Mouse (Mus musculus): ENCODE results near the gene Fam20b. TPM values are rescaled to one million over a fixed set of nuclear protein-coding genes. Genes with fewer than 3 reads are reported as not detected.

Fam20b gene
- polyA plus RNA-seq, 1 experiment from 2014 or later = 20.2 TPM

DNA sequence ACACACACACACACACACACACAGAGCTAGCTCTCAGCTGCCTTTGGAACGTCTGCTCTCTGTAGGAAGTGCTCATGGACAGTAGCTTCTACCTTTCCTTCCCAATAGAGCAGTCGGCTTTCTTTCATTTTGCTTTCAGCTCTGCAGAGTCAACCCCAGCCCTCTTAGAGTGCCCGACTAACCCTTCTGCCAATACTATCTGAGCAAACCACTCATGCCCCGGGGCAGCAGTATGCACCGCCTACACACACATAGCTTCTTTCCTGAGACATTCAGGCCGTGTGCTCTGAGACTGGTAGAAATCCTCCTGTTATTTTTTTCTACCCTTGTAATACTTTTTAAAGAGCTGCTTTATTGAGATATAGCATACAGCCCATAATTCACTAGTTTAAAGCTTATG, 3.2 kb upstream of the Fam20b start:
- Histone ChIP-seq H3K4me2 (no peak overlapping the region), H3K4me3 (no peak overlapping the region)

DNA sequence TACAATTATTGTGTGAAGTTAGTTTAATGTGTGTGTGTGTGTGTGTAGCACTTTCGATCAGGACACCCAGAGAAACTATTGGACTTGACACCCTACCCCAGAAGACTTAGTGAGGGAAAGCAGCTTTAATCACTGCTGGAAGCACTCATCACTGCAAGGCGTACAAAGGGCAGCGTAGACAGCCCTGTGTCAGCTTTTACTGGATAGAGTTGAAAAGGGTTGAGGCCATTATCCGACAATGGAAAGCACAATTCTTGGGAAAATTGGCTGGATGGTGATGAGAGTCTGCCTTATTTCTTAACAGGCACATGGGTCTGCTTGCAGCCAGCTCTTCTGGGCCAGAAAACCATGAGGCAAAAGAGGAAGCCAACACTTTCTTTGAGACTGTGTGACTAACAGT, 1.2 kb upstream of the Fam20b start:
- 62% methylated on average over 4 of the region's 4 CpGs for WGBS
- no peak overlapping the region for H3K27ac ChIP-seq (replicated peaks)
- peaks cover 30% of the 10 kb centered on the region for H3K4me1 ChIP-seq
- no peak overlapping the region for H3K9ac ChIP-seq
- H3K4me3 ChIP-seq = no peak overlapping the region
- no peaks in the 10 kb centered on the region for H3K36me3 ChIP-seq
- H3K4me2 ChIP-seq = peak overlapping the region; percentile 85
- H3K9me3 ChIP-seq = no peaks in the 10 kb centered on the region
- peaks cover 14% of the 10 kb centered on the region; the same call in 1 of the 2 replicates for H3K27me3 ChIP-seq (replicated peaks)
- ATAC-seq (ENCODE audit: extremely low read depth, insufficient number of reproducible peaks, low FRiP score, low TSS enrichment) = no peak

More for the DNA sequence above, 3.2 kb upstream of the Fam20b start:
- no peaks in the 10 kb centered on the region for H3K9me3 ChIP-seq
- no peak for ATAC-seq (ENCODE audit: extremely low read depth, insufficient number of reproducible peaks, low FRiP score, low TSS enrichment)
- H3K27ac ChIP-seq (replicated peaks) = no peak overlapping the region
- no peaks in the 10 kb centered on the region for H3K36me3 ChIP-seq
- WGBS = 57% methylated on average over 6 of the region's 6 CpGs
- H3K4me1 ChIP-seq = peaks cover 17% of the 10 kb centered on the region
- H3K9ac ChIP-seq = no peak overlapping the region
- peaks cover 14% of the 10 kb centered on the region; the same call in 1 of the 2 replicates for H3K27me3 ChIP-seq (replicated peaks)

DNA sequence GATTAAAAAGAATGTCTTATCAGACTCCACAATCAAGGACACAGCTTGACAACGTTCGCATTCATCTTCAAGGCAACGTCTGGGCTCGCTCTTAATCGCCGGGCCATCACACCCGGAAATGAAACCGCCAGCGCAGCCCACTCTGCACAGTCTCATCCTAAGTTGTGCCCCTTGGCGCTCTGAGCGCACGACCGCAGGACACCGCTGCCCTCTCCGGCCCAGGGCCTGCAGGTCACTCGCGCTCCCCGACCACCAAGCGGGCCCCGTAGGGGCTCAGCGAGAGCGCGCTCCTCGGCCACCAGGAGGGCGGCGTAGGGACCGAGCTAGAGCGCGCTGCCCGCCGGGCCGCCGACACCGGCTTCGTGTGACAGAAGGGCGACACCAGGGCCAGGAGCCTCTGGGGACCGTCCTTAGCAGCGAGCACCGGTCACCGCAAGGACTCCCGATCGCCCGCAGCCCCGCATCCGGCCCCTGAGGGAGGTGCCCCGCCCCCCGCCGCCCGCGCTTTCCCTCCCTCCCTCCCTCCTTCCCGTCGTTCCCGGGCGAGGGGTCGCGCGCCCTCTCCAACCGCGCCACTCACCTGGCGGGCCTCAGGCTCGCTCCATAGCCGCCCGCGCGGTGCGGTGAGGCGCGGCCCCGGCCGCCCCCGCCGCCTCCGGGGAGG, 468 bp downstream of the Fam20b start:
- Histone ChIP-seq H3K27ac (replicated peaks) (peak overlapping the region; percentile 94), H3K9ac (peak overlapping the region; percentile 95), H3K4me1 (peaks cover 30% of the 10 kb centered on the region), H3K27me3 (replicated peaks) (peaks cover 14% of the 10 kb centered on the region; the same call in 1 of the 2 replicates), H3K9me3 (no peaks in the 10 kb centered on the region), H3K36me3 (no peaks in the 10 kb centered on the region), H3K4me3 (peak overlapping the region; percentile 95), H3K4me2 (peak overlapping the region; percentile 85)
- WGBS = under 1% methylated on average over 48 of the region's 73 CpGs
- ATAC-seq (ENCODE audit: extremely low read depth, insufficient number of reproducible peaks, low FRiP score, low TSS enrichment) = no peak; the same call in 1 of the 2 replicates

- Histone ChIP-seq H3K4me1 (peaks cover 30% of the 10 kb centered on the region), H3K4me2 (peak overlapping the region; percentile 85), H3K9ac (peak overlapping the region; percentile 95), H3K4me3 (peak overlapping the region; percentile 95), H3K27ac (replicated peaks) (peak overlapping the region; percentile 94), H3K9me3 (no peaks in the 10 kb centered on the region), H3K36me3 (no peaks in the 10 kb centered on the region), H3K27me3 (replicated peaks) (peaks cover 14% of the 10 kb centered on the region; the same call in 1 of the 2 replicates)
- no peak for ATAC-seq (ENCODE audit: extremely low read depth, insufficient number of reproducible peaks, low FRiP score, low TSS enrichment)
- WGBS = 18% methylated on average over 13 of the region's 13 CpGs
Measured at GRCm38 (mm10) chr1:156717751-156718285, 1.1 kb downstream of the Fam20b start.

- H3K4me2 ChIP-seq = no peak overlapping the region
- H3K27ac ChIP-seq (replicated peaks) = no peak overlapping the region
- peaks cover 30% of the 10 kb centered on the region for H3K4me1 ChIP-seq
- no peak overlapping the region for H3K4me3 ChIP-seq
- no peak overlapping the region for H3K9ac ChIP-seq
- no peak for ATAC-seq (ENCODE audit: extremely low read depth, insufficient number of reproducible peaks, low FRiP score, low TSS enrichment)
- H3K27me3 ChIP-seq (replicated peaks) = peaks cover 10% of the 10 kb centered on the region; the same call in 1 of the 2 replicates
- H3K36me3 ChIP-seq = no peaks in the 10 kb centered on the region
- 82% methylated on average over 6 of the region's 6 CpGs for WGBS
- H3K9me3 ChIP-seq = no peaks in the 10 kb centered on the region
Measured at GRCm38 (mm10) chr1:156716681-156717080, 2.2 kb downstream of the Fam20b start.

DNA sequence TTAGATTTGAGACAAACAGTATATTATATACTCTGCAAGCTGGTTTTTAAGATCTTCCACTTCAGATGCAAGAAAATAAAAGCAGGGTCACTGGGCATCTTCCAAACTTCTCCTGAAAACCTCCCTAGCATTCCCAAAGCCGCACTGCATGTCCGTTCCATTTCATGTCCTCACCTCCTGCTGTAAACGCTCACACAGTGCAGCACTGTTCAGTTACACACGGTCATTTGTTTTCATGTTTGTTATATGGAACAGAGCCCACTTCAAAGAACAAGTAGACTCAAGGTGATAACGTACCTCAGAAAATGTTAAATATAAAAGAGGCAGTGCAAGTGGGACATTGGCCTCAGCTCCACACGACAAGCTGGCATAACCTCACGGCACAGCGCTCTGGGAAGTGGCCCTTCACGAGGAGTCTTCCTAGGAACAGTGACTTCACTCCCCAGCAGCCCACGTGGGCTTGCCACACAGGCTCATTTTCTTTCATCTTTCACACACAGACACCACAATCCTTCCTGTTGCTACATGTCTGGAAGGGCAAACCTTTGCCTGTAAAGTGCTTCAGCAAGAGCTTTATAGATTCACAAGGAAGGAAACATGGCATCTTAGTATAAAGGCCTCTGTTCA, 8.3 kb downstream of the Fam20b start:
- ATAC-seq (ENCODE audit: extremely low read depth, insufficient number of reproducible peaks, low FRiP score, low TSS enrichment) = peak; percentile 51; the same call in 1 of the 2 replicates
- 34% methylated on average over 10 of the region's 10 CpGs for WGBS
- 0 out of 2 replicates have a peak overlapping the region, but pooled peaks have one; percentile 40 for H3K9ac ChIP-seq
- H3K4me1 ChIP-seq = peaks cover 20% of the 10 kb centered on the region
- H3K36me3 ChIP-seq = peaks cover 5% of the 10 kb centered on the region
- H3K4me3 ChIP-seq = no peak overlapping the region
- H3K27ac ChIP-seq (replicated peaks) = no peak overlapping the region
- no peaks in the 10 kb centered on the region for H3K9me3 ChIP-seq
- peak overlapping the region; percentile 46 for H3K4me2 ChIP-seq
- no peaks in the 10 kb centered on the region for H3K27me3 ChIP-seq (replicated peaks)

DNA sequence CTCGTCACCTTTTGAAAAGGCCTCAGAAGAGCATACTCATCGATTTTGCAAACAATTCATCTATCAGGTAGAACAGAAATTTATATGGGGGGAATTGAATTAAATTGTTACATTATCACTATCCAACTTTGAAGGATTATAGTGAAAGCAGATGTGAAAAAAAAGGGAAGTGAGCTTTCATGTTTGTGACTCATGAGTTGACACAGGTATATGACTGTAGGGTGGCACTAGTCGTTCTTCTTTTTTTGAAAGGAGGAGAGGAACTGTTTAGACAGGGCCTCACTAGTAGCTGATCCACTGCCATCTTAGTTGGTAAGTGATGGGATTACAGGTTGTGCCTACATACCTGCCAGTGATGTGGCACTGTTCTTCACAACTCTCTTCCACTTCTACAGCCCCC, 10.2 kb downstream of the Fam20b start:
- H3K27me3 ChIP-seq (replicated peaks) = no peaks in the 10 kb centered on the region
- H3K4me2 ChIP-seq = no peak overlapping the region
- no peak overlapping the region for H3K27ac ChIP-seq (replicated peaks)
- no peak for ATAC-seq (ENCODE audit: extremely low read depth, insufficient number of reproducible peaks, low FRiP score, low TSS enrichment)
- peaks cover 24% of the 10 kb centered on the region for H3K36me3 ChIP-seq
- WGBS = 86% methylated on average over 3 of the region's 3 CpGs
- no peaks in the 10 kb centered on the region for H3K9me3 ChIP-seq
- H3K4me3 ChIP-seq = no peak overlapping the region
- peaks cover 16% of the 10 kb centered on the region for H3K4me1 ChIP-seq
- H3K9ac ChIP-seq = no peak overlapping the region

DNA sequence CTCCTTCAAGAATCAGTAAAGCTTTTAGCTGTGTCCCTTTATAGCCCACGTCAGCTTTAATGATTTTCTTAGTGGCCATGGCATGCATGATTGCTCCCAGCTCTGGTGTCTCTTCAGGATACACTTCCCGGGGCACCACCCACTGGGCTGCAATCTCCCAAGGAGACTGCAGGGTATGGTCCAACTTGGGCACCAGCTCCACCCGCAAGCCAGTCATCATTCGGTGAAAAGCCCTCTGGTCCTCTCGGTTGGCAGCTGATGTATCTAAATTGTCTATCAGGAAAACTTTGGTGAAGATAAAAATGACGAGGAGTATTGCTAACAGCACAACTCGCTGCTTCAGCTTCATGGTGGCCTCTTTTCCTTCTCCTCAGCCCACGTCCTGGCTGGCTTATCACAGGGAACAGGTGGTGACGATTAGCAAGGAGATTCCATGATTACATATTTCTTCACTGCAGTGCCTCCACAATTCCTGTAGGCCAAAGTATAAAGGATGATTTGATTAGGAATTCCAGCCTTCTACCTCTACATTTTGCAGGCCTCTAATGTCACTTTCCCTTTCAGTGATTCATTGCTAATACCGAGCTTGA, 13.1 kb downstream of the Fam20b start:
- Histone ChIP-seq H3K9ac (no peak overlapping the region), H3K9me3 (no peaks in the 10 kb centered on the region), H3K27ac (replicated peaks) (no peak overlapping the region), H3K4me1 (peaks cover 10% of the 10 kb centered on the region), H3K27me3 (replicated peaks) (no peaks in the 10 kb centered on the region), H3K36me3 (peaks cover 51% of the 10 kb centered on the region), H3K4me3 (no peak overlapping the region), H3K4me2 (no peak overlapping the region)
- WGBS = 64% methylated on average over 10 of the region's 10 CpGs
- ATAC-seq (ENCODE audit: extremely low read depth, insufficient number of reproducible peaks, low FRiP score, low TSS enrichment) = no peak

GRCm38 (mm10) chr1:156703444-156703843, 15.4 kb downstream of the Fam20b start:
- Histone ChIP-seq H3K4me1 (no peaks in the 10 kb centered on the region), H3K4me3 (no peak overlapping the region), H3K36me3 (peaks cover 72% of the 10 kb centered on the region), H3K9me3 (no peaks in the 10 kb centered on the region), H3K27me3 (replicated peaks) (no peaks in the 10 kb centered on the region), H3K4me2 (no peak overlapping the region), H3K9ac (no peak overlapping the region), H3K27ac (replicated peaks) (no peak overlapping the region)
- ATAC-seq (ENCODE audit: extremely low read depth, insufficient number of reproducible peaks, low FRiP score, low TSS enrichment) = no peak
- 84% methylated on average over 4 of the region's 4 CpGs for WGBS

- Histone ChIP-seq H3K27me3 (replicated peaks) (no peaks in the 10 kb centered on the region), H3K9ac (no peak overlapping the region), H3K27ac (replicated peaks) (no peak overlapping the region), H3K9me3 (peaks cover 2% of the 10 kb centered on the region; the same call in 1 of the 2 replicates), H3K4me2 (no peak overlapping the region), H3K4me3 (no peak overlapping the region), H3K4me1 (no peaks in the 10 kb centered on the region), H3K36me3 (peaks cover 84% of the 10 kb centered on the region)
- ATAC-seq (ENCODE audit: extremely low read depth, insufficient number of reproducible peaks, low FRiP score, low TSS enrichment) = no peak
- 77% methylated on average over 7 of the region's 7 CpGs for WGBS
Measured at GRCm38 (mm10) chr1:156702151-156702550, 16.7 kb downstream of the Fam20b start.

GRCm38 (mm10) chr1:156686025-156686661, 32.7 kb downstream of the Fam20b start:
- ATAC-seq (ENCODE audit: extremely low read depth, insufficient number of reproducible peaks, low FRiP score, low TSS enrichment) = no peak
- Histone ChIP-seq H3K9me3 (no peaks in the 10 kb centered on the region), H3K4me3 (no peak overlapping the region), H3K27me3 (replicated peaks) (no peaks in the 10 kb centered on the region), H3K27ac (replicated peaks) (no peak overlapping the region), H3K4me2 (no peak overlapping the region), H3K36me3 (peaks cover 97% of the 10 kb centered on the region), H3K9ac (no peak overlapping the region), H3K4me1 (no peaks in the 10 kb centered on the region)
- WGBS = 75% methylated on average over 7 of the region's 7 CpGs

Measured in heart, embryonic 13.5 days (tissue).